Comparison of ENCODE assay signal across 8 mouse cellular contexts in genomic region chr2:146222279-146223175, GRCm38 (mm10). TPM values are rescaled to one million over a fixed set of nuclear protein-coding genes. Genes with fewer than 3 reads are reported as not detected.
DNase-seq lines count a peak whose midpoint lies in the region; ATAC-seq and TF ChIP-seq lines count a peak whose summit lies in the region.

No protein-coding gene starts in this region.

- H3K36me3 ChIP-seq in limb, embryonic 10.5 days, result no peaks in the 10 kb centered on the region

- peak; percentile 15 for DNase-seq in gastrocnemius, postnatal 10 days
- no peak for DNase-seq in gastrocnemius, postnatal 14 days
- peak; percentile 5 for DNase-seq in urinary bladder, postnatal 25 days (ENCODE audit: low spot score)
- no peak for DNase-seq in urinary bladder, adult 2 months (ENCODE audit: low spot score)
- DNase-seq in frontal cortex, postnatal 36 days (ENCODE audit: low spot score in 2 of 2), result peak; percentile 34 to 42
- peak; percentile 62 for DNase-seq in limb, embryonic 10.5 days (ENCODE audit: low spot score)

- peaks cover 50% of the 10 kb centered on the region for H3K4me1 ChIP-seq in limb, embryonic 10.5 days
- peaks cover 23% of the 10 kb centered on the region for H3K4me1 ChIP-seq in olfactory bulb, adult 2 months (ENCODE audit: control insufficient read depth, insufficient read depth, low read length)

- intact Hi-C loops in gastrocnemius, postnatal 14 days (cut with DNase I; ENCODE audit: low total_unique reads), result no loop called here

- no peak for TF ChIP-seq CTCF in olfactory bulb, adult 2 months (IDR thresholded peaks at IDR 0.05; ENCODE audit: insufficient read depth, low read depth, low read length)

- WGBS in limb, embryonic 10.5 days, result 3% methylated on average over 133 of the region's 133 CpGs
- WGBS in olfactory bulb, adult 2 months, result 4% methylated on average over 132 of the region's 133 CpGs

- ATAC-seq in megakaryocyte-erythroid progenitor cell, adult 5-6 weeks (replicated peaks; ENCODE audit: low FRiP score, low TSS enrichment, poor library complexity, severe bottlenecking), result no peak

- no peak; the same call in 1 of the 2 replicates for TF ChIP-seq POLR2A in olfactory bulb, adult 2 months (IDR thresholded peaks at IDR 0.05; ENCODE audit: insufficient read depth, low read depth, low read length)

- H3K9me3 ChIP-seq in limb, embryonic 10.5 days (replicated peaks), result no peaks in the 10 kb centered on the region

- peak overlapping the region; percentile 81 for H3K27ac ChIP-seq in limb, embryonic 10.5 days
- H3K27ac ChIP-seq in olfactory bulb, adult 2 months (ENCODE audit: insufficient read depth, low read depth, low read length), result peak overlapping the region; percentile 71

- H3K4me3 ChIP-seq in limb, embryonic 10.5 days, result peak overlapping the region; percentile 64
- peak overlapping the region; percentile 53 for H3K4me3 ChIP-seq in olfactory bulb, adult 2 months (ENCODE audit: insufficient read depth, low read depth, low read length)

- peaks cover 100% of the 10 kb centered on the region for H3K27me3 ChIP-seq in limb, embryonic 10.5 days (ENCODE audit: low read depth, poor library complexity, severe bottlenecking)

RNA-seq across cellular contexts. Expression of gene Insm1, which starts 0.8 kb away (rescaled TPM):
- not detected for total RNA-seq in gastrocnemius, postnatal 10 days (2021)
- not detected for total RNA-seq in gastrocnemius, postnatal 14 days (2021)
- 0.03 TPM in 1 of 2 replicates, not detected in the other for polyA plus RNA-seq in urinary bladder, adult 2 months (2012; rRNA removed)
- polyA plus RNA-seq in limb, embryonic 10.5 days (2016; fragmentation: Nextera tagmentation; extraction: Ambion mirVana), result 0.06 TPM in 1 of 2 replicates, not detected in the other
- not detected in 2 replicates for polyA plus RNA-seq in olfactory bulb, adult 2 months (2012; ENCODE audit: insufficient read depth, insufficient read length, low replicate concordance, missing spikeins)
- not detected in 2 replicates for total RNA-seq in megakaryocyte-erythroid progenitor cell, adult 5-6 weeks (2014; fragmentation: Nextera tagmentation)
- total RNA-seq in megakaryocyte-erythroid progenitor cell, adult 5-6 weeks (2017), result not detected in 2 replicates

Comparison
In these comparisons a context has a peak if more than half of its experiments do, and no peak if none do; other contexts are left out.
1. DNase-seq: peak in gastrocnemius, postnatal 10 days (single experiment), urinary bladder, postnatal 25 days (single experiment), frontal cortex, postnatal 36 days (2 of 2) and limb, embryonic 10.5 days (single experiment); none in gastrocnemius, postnatal 14 days (single experiment) and urinary bladder, adult 2 months (single experiment).